Mouse (Mus musculus) neutrophil, adult 5-6 weeks (primary cell): ENCODE results near the gene Gm20518. TPM values are rescaled to one million over a fixed set of nuclear protein-coding genes. Genes with fewer than 3 reads are reported as not detected.

ENCODE experiments used
- ATAC-seq: fragments of 151-379, 151-347 bp; 2 replicates; pipeline ENCODE4 v1.8.0; 2017; ENCODE audit warnings: mild to moderate bottlenecking, moderate TSS enrichment; ENCODE audit not compliant: insufficient number of reproducible peaks, poor library complexity, low FRiP score, severe bottlenecking; ENCODE audit errors: extremely low read depth
- total RNA-seq: library from RNA; stranded (forward); fragments of 200-1000 nt; gene quantifications from 2 replicates; pipeline ENCODE4 v1.2.3, GENCODE M21; 2017

The Gm20518 gene
- total RNA-seq, 1 experiment from 2014 or later: 2.8 TPM

DNA sequence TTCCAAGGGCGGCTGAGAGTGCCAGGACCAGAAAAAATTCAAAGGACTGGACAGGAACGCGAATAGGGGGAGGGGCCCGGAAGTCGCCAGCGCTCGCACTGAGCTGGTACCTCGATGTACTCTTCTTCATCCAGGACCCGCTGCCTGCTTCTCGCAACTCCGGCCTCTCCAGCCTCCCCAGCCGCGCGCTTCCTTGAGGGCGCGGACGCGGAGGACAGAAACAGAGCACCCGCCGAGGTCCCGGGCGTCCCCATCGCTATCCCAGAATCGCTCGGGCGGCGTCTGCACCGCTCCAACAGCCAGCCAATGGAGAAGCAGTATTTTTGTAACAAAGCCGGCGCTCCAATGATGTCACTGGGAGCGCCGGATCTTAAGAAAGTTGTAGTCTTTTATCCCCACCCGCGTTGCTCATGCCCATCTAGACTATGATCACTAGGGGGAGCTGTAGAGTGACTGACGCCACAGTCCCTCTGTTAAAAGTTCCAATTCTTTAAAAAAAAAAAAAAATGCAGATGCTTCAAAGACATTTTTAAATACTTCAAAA lies 19.7 kb upstream of the Gm20518 start, which contains the start of gene Ess2:
TSS of gene Ess2 (minus strand) at position 297 of the 544 bp plus-strand sequence.
- peak; percentile 96 for ATAC-seq

DNA sequence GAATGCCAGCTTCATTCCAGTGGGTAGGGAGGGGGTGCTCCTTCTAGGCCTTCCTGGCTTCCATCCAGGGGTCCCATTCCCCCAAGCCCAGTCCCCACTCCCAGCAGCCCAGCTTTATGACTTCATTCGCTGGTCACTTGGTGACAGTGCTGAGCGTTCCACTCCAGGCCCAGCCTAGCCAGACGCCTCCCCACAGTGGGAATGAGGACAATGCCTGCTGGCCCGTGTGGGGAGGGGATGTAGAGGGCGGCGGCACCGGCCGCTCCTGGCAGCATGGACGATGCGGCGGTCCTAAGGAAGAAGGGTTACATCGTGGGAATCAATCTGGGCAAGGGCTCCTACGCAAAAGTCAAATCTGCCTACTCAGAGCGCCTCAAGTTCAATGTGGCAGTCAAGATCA lies 7.0 kb upstream of the Gm20518 start, which contains the start of the genes Dgcr2 and Tssk2:
TSS of gene Dgcr2 (minus strand) at position 101 of the 400 bp plus-strand sequence.
TSS of gene Tssk2 (plus strand) at position 176 of the 400 bp plus-strand sequence.
- ATAC-seq: no peak

DNA sequence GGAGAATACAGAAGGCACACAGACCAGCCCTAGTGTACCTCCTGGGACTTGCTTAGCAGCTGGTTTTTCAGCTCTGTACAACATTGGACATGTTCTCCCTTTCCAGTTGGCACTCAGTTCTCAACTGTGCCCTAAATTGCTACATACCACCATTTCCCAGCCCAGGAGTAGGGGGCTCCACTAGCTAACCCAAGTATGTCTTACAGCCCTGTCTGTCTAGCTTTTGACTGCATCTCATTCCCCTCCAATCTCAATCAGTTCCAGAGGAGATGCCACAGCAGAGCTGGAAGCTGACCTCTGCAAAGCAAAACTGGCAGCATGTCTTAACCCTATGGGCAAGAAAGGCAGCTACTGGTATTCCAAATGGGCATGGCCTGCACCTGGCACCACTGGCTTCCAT lies 4.6 kb upstream of the Gm20518 start:
- ATAC-seq: no peak

DNA sequence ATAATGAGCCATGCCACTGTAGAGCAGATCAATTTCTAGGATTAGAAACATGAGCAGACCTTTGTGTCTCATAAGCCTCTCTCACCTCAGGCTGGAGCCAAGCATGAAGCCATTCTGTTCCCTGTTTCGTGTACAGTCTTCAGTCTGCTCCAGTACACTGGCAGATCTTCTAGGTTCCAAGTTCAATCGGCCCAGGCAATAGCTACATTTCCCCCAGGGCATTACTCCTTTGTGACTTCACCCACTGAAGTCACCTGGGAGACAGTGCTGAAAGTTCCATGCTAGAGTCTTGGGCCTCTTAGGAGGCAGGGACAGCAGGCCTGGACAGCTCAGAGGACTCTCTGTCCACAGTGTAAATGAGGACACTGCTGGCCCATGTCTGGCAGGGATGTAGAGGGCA lies 2.5 kb upstream of the Gm20518 start, which contains the start of gene Tssk1:
TSS of gene Tssk1 (plus strand) at position 301 of the 400 bp plus-strand sequence.
- no peak for ATAC-seq

DNA sequence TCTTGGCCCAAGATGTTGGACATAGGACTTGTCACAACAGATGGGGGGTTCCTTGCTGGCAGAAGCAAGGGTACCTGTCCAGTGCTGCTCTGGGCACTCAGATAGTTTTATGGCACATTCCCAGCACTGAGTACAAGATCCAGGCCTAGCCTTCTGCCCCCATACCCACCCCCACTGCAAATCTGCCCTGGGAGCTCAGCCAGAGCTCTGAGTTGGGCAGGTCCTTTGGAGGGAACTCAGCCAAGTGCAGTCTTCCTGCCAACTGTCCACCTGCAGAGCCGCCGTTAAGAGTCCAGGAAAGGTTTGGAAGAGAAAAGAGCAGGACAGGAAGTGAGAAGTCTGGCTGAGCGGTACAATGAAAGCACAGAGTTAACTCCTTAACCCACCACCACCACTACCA lies 1.1 kb upstream of the Gm20518 start:
- ATAC-seq: no peak

DNA sequence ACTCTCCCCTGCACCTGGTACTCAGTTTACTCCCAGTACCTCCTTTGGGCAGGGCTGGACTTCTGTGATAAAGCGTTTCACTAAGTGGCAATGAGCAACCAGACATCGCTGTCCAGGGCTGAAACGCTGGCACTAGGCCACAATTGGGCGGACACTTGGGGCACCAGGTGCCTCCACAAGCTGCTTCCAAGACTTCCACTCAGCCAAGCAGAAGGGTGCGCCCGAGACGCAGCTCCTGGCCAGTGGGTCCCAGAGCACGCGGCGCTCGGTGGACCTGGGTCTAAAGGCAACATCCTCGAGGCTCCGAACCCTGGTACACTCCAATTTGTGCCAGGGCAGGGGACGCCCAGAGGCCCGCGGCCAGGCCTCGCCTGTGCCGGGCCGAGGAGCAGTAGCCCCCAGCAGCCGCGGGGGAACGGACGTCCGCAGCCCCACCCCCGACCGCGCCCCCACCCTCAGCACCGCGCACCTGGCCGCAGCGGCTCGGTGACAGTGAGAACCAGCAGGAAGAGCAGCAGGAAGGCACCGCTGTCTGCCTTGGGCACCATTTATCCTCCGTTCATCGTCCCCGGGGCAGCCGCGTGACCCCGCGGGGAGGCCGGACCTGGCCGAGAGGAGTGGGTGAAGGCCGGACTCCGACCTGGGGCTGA lies 429 bp downstream of the Gm20518 start:
- no peak for ATAC-seq

DNA sequence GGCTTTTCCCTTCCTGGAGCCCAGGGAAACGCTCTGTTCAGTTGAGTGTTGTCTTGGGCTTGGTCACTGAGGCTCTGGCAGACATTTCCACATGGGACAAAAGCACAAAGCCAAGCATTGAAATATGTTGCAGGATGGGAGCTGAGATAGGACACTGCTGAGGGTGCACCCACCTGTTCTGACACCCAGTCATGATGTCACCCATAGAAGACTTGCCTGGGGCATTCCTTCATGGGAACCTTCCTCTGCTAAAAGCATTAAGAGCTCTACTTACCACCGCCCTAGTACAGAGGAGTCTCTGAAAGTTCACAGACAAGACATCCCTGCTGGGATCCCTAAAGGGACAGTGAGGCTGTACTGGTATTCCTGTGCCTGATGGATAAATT lies 1.1 kb downstream of the Gm20518 start:
- no peak for ATAC-seq

DNA sequence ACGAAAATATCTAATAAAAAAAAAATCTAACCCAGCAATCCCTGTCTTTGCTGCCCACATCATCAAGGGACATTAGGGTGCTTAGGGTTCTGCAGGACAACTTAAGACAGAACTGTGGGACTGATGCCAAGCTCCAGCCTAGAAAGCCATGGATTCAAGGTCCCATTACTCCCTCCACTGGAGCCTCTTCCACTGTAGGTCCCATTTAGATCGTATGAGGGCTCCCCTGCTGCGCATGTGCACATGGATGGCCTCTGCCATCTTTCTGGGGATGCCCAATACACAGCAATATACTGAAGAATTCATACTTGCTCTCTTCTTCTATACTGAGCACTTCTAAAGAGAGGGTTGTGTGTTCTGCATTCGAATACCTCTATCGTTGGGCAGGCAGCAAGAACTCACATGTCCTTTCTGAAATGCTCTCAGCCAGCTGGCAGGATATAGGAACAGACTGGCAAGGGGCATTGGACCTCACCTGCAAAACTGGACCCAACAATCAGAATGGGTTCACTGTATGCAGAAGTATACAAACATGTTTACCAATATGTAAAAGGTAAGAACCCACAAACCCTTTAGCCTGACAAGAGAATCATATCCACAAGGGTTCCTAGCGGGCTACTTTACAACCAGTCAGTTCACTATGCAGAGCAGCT lies 1.7 kb downstream of the Gm20518 start:
- ATAC-seq: no peak

DNA sequence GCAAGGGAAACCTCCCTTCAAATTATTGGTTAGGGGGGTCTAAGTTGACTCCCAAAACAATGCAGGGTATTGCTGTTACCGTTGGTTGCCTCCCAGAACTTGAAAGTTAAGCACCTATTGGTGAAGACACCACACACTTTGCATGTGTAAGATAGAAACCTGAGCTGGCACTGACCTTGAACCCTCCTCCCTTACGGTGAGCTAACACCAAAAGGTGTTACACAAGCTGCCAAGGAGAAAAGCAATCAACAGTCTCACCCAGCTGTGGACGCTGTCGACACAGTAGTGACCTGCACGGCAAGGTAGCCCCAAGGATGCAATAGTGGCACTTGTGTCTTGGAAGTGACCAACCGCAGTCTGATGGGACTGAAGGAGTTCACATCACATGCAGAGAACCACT lies 7.4 kb downstream of the Gm20518 start:
- ATAC-seq: no peak

DNA sequence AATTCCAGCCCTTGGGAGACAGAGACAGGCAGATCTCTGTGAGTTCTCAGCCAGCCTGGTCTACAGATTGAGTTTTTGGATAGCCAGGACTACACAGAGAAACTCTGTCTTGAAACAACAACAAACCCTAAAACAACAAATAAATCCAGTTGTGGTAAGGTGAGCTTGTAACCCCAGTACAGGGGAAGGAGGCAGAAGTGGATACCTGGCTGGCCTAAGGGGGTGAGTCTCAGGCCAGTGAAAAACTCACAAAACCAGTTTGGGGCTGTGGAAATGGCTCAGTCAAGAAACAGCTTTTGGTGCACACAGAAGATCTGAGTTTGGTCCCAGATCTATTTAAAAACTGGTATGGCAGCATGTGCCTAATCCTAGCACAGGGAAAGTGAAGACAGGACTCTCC lies 9.3 kb downstream of the Gm20518 start:
- no peak for ATAC-seq

DNA sequence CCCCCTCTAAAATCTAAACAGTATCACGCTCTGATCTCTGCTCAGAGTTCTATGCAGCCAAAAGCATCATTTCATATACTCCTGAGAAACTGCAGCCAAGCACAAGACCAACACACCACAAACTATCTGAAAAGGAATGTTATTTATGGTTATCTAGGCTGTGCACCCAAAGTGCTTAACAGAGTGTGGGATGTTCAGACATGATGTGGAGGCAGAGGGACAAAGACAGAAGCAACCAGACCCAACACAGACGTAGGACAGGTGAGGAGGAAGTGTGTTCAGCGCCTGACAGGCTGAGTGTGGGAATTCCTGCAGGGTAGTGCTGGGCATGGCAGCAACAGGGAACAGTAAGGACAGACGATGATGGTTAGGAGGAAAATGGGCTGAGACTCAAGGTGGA lies 11.9 kb downstream of the Gm20518 start:
- no peak for ATAC-seq

DNA sequence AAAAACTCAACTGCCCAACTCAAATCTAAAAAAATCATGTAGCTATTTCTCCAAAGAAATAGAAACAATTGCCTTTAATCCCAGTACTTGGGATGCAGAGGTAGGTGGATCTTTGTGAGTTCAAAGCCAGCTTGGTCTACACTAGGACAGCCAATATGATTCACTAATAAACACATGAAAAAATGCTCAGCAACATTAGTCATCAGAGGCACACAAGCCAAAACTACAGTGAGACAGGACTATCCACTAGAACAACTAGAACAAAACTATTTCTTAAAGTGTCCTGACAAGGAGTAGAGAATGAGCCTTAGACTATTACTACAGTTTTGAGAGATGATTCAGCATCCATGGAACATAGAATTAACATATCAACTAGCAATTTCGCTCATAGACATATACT lies 15.4 kb downstream of the Gm20518 start:
- ATAC-seq: no peak

DNA sequence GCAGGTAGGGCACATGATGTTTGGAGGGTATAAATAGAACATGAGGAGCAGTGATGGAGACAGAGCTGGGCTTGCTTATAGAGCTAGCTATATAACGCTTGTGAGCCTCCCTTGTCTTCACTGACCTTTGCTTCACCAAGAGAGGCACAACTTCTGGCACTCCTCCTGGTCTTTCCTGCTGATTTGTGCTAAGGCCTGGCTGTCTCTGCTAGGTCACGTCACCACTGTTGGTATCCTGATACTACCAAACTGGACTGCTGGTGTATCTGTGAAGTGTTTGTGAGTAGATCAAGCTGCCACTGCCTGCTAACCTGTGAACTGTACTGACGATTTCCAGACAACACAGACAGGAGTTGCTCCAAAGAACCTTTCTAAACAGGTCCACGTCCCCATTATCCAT lies 16.3 kb downstream of the Gm20518 start:
- ATAC-seq: no peak

DNA sequence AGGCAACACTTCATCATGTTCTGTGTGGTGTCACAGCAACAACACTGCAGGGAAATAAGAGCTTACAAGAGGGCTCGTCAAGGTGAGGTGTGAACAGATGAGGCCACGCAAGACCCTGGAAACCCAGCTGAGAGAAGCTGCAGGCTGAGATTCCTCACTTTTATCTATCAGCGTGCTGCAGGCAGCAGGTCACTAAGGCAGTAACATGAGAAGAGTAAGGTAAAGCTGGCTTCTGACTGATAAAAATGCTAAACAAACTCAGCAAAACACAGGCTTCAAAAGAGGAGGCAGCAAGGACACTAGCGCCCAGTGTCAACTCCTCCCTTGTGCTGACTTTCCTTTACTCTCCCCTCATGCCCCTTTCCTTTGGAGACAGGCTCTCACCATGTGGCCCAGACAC lies 18.5 kb downstream of the Gm20518 start:
- ATAC-seq: no peak

DNA sequence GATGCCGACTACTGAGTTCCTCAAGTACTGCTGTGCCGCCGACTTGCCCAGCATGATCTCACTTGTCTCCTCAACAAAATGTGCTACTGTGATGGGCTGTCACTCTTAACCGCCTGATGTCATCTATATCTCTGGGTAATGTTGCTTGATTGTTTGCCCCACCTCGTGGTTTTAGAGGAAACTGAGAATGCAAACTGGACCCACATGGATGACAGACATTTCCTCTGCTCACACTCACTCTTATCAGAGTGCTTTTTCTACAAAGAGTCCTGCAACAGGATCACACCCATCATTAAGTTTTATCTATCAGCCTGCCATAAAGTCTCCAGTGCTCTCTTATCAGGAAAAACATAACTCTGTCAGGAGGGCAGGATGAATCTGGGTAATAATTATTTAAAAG lies 20.2 kb downstream of the Gm20518 start:
- ATAC-seq: no peak

DNA sequence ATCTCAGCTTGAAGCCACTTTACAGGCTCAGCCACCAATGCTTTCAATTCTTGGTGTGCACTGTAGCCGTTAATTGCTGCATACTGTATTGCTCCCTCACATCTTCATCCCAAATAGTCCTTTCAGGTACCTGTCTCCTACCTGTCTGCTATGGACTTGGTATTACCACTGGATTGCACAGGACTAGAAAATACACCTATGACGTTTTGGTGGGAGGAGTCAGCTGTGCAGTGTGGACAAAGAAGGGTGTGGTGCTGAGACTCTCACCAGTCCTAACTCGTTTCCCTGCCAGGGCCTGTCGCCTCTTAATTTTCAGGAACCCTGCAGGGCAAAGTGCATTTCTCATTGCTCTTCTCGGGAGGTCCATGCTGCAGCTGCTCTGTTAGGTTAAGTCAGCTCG lies 25.7 kb downstream of the Gm20518 start:
- no peak for ATAC-seq

DNA sequence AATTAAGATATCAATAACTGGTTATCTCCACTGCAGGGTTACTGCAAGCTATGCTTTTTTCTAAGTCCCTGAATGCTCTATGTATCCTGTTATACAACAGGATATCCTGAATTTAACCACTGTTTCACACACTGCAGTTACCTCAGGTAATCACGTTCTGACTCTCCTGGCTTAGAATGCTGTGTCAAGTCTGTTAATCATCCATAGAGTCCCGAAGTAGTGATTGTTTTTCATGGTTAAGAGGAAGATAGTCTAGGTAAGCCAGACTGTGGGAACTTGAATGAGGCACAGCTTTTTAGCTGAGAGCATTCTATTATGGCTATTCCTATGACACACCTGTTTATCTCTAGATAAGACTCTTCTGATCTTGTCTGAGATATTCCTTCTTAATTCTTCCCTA lies 26.2 kb downstream of the Gm20518 start:
- no peak for ATAC-seq

DNA sequence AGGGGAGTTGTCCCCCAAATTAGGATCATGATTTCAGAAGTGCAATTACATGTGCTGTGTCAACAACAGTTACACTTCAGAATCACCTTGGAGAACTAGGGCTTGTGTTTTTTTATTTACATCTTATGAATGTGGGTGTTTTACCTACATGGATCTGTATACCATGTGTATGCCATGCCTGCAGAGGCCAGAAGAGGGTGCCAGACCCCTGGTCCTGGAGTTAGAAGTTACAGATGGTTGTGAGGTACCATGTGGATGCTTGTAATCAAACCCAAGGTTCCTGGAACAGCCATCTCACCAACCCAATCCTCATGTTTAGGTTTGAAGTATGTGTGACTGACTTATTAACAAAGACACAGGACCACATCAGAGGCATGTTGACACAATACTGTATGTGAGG lies 32.9 kb downstream of the Gm20518 start:
- no peak for ATAC-seq

DNA sequence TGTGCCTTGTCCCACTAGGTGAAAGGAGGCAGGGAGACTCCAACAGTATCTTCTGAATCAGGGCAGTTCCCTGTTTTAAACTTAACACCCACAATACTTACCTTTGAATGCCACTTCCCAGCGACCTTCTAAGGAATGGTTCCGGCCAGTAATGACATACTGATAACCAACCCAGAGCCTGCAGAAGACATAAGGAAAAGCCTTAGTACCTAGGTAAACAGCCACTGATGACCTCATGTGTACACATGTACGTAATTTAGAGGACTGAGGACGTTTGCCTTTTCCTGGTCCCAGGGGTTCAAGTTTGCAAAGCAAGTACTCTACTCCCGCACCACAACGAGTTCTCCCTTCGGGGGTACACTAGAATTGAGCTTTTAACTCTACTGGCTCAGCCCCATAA lies 34.3 kb downstream of the Gm20518 start:
- ATAC-seq: no peak

DNA sequence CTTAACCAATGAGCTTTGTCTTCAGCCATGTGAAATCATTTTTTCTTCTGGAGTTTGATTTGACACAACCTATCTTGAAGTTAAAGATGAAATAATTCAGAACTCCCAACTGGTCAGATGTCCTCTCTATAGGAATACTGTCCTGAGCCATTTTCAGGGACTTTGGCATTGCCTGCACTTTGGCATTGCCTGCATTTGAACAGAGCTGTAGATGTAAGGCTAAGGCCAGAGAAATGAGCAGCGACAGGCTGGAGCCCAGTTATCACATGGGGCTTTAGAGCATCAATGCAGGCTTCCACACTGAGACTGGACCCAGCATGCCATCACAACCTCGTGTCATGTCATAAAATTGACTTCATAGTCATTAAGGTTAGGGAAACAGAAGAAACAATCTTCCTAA lies 38.2 kb downstream of the Gm20518 start:
- no peak for ATAC-seq
